Mouse (Mus musculus) embryo, embryonic 10 days (tissue): Measurements from ENCODE around the gene Zfp704.

Experiments
- DNase-seq: peaks from one replicate; pipeline ENCODE4 v3.0.0-alpha.2; 2015; ENCODE audit warnings: low spot score

Gene Zfp704

GRCm38 (mm10) chr3:9456380-9456890, 153.4 kb downstream of the Zfp704 start:
- no peak for DNase-seq

DNA sequence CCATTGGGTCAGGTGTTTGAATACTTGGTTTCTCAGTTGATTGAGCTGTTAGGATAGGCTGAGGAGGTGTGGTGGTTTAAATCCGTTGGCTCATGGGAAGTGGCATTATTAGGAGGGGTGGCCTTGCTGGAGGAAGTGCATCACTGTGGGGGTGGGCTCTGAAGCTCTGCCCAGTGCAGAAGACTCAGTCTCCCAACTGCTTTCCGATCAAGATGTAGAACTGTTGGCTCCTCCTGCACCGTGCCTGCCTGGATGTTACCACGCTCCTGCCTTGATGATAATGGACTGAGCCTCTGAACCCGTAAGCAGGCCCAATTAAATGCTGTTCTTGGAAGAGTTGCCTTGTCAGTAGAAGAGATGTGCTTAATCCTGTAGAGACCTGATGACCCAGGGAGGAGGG, 154.5 kb downstream of the Zfp704 start:
- DNase-seq: no peak

- no peak for DNase-seq
These were observed 155.1 kb downstream of the Zfp704 start for GRCm38 (mm10) chr3:9454556-9455330.

DNA sequence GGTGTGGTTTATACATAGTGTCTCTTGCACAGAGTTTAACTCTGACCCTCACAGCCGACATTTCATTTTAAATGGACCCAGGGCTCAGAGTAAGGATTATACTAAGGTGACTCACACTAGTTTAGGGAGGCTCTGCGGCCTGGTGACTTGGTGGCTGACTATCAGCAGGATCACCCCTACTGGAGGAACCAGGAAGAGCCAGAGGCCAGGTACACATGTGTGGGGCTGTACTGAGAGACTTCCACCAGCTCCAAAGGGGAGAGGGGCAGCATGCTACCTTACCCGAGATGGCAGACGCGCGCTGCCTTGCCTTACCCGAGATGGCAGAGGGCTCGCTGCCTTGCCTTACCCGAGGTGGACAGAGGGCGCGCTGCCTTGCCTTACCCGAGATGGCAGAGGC, 159.4 kb downstream of the Zfp704 start:
- DNase-seq: no peak

GRCm38 (mm10) chr3:9449261-9450007, 160.5 kb downstream of the Zfp704 start:
- no peak for DNase-seq

GRCm38 (mm10) chr3:9448541-9448940, 161.3 kb downstream of the Zfp704 start:
- no peak for DNase-seq

DNA sequence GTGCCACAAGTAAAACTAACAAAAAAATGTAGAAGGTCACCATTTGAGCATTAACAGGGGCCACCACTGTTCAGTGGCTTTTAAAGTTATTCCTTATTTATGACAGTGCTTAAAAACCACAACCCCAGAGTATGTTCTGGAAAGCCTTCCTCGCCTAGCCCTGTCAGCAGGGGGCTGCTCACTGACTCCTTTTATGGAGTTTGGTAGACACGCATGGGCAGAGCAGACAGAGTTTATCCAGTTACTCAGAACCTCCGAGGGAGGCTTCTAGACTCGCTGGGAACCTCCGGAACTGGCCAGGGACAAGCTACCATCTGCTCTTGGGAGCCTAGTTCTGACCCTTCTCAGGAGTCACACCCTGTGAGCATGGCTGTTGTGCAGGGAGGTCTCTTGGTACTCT, 165.3 kb downstream of the Zfp704 start:
- DNase-seq: no peak

DNA sequence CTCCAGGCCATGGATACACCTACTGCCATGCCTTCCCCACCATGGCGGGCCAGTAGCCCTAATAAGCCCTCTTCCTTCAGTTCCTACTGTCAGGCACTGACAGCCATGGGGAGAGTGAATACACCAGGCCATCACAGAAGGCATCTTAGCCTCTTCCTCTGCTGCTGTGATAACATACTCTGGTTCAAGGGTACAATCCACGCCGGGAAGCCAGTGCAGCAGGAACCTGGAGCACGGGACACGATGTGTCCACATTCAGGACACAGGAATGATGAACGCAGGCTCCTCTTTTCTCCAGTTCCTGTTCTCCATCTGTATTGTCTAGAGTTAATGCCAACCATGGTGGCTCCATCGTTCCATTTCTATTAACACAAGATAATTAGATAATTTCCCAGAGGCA, 165.9 kb downstream of the Zfp704 start:
- DNase-seq: no peak

- no peak for DNase-seq
These were observed 166.4 kb downstream of the Zfp704 start for GRCm38 (mm10) chr3:9443476-9443875.

DNA sequence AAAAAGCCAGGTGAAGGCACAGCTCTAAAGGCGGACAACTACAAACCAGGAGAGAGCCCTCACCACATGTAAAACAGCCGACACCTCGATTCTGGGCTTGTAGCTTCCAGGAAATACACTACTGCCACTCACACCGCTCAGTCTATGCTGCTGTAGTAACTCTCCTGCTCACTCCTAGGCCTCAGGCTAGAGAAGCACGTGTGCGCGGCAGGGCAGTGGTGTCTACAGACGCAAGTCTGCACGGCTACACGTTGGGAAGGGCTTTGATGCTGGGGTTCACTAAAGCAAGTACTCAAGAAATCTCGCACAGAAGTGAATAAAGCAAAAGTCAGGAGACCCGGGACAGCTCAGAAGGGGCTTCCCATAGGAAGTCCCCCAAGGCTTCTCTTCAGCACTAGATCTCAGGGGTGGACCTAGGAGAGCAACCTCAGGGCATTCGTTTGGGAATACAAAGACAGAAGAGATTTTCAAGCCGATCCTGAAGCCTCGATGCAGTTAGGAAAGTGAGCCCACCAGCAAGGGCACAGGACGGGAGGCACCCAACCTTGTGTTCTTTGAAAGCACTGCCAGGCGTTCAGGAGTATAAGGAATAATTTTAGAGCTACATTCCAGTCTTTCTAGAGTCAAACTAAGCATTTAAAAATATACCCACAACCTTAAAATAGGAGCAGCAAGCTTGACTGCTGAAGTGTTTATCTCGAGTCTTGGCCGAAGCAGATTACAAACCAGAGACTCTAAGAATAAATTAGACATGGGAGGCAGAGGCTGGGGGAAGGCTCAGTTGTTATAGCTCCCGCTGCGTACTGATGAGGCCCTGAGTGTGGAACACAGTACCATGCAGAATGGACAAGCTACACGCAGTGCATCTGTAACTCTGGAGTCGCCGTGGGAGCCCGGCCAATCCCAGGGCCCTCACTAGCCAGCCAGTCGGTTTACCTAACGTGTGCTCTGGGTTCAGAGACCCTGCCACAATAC, 168.0 kb downstream of the Zfp704 start:
- DNase-seq: no peak

DNA sequence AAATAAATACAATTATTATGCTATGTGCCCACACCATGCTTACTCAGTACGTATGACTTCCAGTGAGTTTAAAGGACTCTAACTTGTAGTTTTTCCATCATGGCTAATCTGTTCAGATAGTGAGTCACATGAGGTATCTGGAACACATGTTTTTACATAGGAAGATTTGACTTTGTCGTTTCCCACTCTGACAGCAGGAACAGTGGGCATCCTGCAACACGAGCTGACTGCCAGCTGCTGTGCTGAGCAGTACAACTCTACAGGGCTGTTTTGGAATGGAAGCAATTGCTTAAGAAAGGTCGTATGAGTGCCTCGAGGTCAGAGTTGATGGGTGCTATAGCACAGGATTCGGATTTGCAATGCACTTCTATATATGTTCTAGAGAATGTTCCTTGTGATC, 169.4 kb downstream of the Zfp704 start:
- DNase-seq: no peak

- DNase-seq: no peak
These were observed 170.1 kb downstream of the Zfp704 start for GRCm38 (mm10) chr3:9439619-9440286.

DNA sequence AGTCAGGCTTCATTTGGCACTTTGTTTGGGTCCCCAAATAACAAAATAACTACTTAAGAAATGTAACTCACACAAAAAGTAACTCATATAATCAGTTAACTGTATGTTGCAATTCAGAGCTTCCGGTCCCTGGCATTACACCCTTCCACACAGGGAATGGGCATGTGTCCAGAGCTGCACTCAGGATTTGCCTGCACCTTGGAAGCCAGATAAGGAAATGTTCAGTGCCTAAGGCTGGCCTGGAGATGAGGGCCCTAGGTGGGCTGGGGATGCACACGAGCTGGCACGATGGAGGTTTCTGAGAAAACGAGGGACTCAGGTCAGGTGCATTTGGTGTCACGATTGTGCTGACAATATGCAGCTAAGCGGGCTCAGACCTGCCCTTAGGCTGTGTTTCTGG, 173.6 kb downstream of the Zfp704 start:
- DNase-seq: no peak

- no peak for DNase-seq
These were observed 175.3 kb downstream of the Zfp704 start for GRCm38 (mm10) chr3:9434394-9435175.

DNA sequence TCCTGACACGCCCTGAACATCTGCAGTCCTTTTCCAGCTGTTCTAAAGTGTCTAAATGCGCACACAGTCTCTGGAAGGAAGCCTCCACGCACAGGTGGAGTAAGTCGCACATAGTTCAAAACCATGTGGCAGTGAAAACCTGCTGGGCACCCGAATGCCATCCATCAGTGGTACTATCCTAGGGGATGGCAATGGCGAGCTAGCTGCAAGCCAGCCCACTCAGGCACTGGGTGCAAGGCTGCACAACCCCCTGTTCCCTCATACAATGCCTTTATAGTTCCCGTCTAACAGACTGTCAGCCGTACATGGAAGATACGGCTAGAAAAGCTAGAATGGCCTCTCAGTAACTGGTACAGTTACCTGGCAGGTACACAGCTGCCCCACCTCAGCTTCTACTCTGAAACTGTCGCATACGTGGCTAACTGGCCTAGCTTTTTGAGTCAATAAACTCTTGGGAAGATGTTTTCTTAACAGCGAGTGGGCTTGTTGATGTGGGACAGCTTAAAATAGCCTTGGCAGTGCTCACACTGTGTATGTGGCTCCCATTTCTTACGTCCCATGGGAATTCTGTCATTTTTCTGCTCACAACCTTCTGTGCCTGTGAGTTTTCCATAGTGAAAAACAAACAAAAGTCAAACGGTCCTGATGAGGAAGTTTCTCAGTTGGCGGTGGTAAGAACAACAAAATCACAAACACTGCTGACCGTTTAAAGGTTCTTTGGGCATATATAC, 176.9 kb downstream of the Zfp704 start:
- DNase-seq: no peak

GRCm38 (mm10) chr3:9432226-9432625, 177.7 kb downstream of the Zfp704 start:
- DNase-seq: no peak

DNA sequence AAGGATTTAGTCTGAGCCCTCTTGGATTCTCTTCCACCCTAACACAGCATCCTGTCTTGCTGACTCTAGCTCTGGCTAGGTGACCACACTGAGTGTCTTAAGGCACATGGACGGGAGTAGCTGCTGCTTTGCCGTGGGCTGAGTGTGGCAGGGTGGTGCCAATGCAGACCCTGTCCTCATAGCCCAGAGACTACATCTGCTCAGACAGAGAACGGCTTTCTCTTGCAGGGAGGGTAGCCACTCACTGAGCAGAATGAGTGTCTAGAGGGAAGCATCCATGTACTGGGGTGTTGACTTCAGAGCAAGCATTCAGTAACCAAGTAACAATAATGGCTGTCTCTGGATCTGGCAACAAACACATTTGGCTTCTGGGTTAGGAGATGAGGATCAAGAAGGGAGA, 179.9 kb downstream of the Zfp704 start:
- DNase-seq: no peak

DNA sequence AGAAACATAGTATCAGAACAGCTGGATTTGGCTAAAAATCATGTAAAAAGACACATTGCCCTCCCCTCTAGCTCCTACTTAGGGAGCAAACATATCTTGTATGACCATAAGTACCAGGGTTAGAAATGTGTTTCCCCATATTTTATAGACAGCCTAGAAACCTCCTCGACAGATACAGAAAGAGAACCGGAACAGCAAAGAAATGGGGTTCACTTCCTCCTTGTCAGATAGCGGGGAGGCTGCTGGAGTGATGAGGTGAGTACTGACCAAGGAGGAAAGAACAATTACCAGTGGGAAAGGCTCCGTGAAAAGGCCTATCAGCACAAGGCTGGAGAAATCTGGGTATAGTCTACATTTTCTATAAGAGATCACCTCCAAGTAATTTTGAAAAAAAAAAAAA, 182.1 kb downstream of the Zfp704 start:
- DNase-seq: no peak

DNA sequence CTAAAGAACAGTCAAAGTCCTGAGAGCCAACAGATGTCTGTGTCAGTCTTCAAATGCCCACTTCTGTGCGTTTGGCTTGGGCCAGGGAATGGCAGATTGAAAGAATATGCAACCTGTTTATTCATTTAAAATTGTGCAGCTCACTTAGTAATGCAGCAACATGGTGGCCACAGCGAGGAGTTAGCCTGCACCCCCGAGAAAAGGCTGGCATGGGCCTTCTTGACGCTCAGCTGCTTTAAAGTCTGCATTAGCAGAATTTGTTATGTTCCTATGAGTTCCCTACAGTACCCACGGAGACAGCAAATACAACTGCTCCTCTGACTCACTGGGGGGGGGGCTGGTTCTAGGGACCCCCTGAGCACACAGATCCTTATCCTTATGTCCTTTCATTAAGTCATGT, 184.2 kb downstream of the Zfp704 start:
- no peak for DNase-seq

- DNase-seq: no peak
These were observed 185.2 kb downstream of the Zfp704 start for GRCm38 (mm10) chr3:9424637-9425036.
